Comparison of ENCODE assay signal across 30 mouse cellular contexts in genomic region chr4:114369591-114369990, GRCm38 (mm10). TPM values are rescaled to one million over a fixed set of nuclear protein-coding genes. Genes with fewer than 3 reads are reported as not detected.
"Had no signal": no experiment of that assay in that cellular context is flagged by ENCODE, and none has a peak within 500 bp of the region (broad histone marks: within the 10 kb centered on the region; RNA-seq: fewer than 3 reads in every experiment).

No protein-coding gene starts in this region.

- DNase-seq: cerebellum, adult 18-20 months; cerebellum, adult 2 months; cerebellum, adult 8-10 months; cerebellum, adult 9-10 months; cerebellum, adult 9-11 months; cerebellum, postnatal 10 days; cerebellum, postnatal 14 days; cerebellum, postnatal 25 days; cerebellum, postnatal 36 days; embryo, embryonic 11 days; forebrain, postnatal 0 days; gastrocnemius, adult 2 months; gastrocnemius, postnatal 10 days; gastrocnemius, postnatal 14 days; gastrocnemius, postnatal 25 days; gastrocnemius, postnatal 36 days; heart, adult 2 months had no signal

- H3K9ac ChIP-seq: embryonic facial prominence, embryonic 12.5 days; embryonic facial prominence, embryonic 13.5 days; embryonic facial prominence, embryonic 15.5 days; forebrain, embryonic 12.5 days; forebrain, embryonic 13.5 days; forebrain, embryonic 15.5 days; forebrain, postnatal 0 days had no signal

- H3K9me3 ChIP-seq: embryonic facial prominence, embryonic 10.5 days; embryonic facial prominence, embryonic 12.5 days; embryonic facial prominence, embryonic 13.5 days; embryonic facial prominence, embryonic 15.5 days; forebrain, embryonic 10.5 days; forebrain, embryonic 12.5 days; forebrain, embryonic 13.5 days; forebrain, embryonic 15.5 days had no signal

- ATAC-seq: forebrain, embryonic 13.5 days; forebrain, embryonic 14.5 days; forebrain, embryonic 15.5 days; forebrain, embryonic 16.5 days; forebrain, postnatal 0 days had no signal

- H3K36me3 ChIP-seq: embryonic facial prominence, embryonic 10.5 days; embryonic facial prominence, embryonic 12.5 days; embryonic facial prominence, embryonic 13.5 days; embryonic facial prominence, embryonic 15.5 days; forebrain, embryonic 10.5 days; forebrain, embryonic 12.5 days; forebrain, embryonic 15.5 days had no signal

- H3K27me3 ChIP-seq: forebrain, embryonic 12.5 days; forebrain, embryonic 13.5 days; forebrain, embryonic 15.5 days had no signal

- H3K27ac ChIP-seq: embryonic facial prominence, embryonic 10.5 days; embryonic facial prominence, embryonic 12.5 days; embryonic facial prominence, embryonic 13.5 days; embryonic facial prominence, embryonic 15.5 days; forebrain, embryonic 10.5 days; forebrain, embryonic 12.5 days; forebrain, embryonic 13.5 days; forebrain, embryonic 15.5 days; gastrocnemius, adult 2 months had no signal

- H3K4me2 ChIP-seq: embryonic facial prominence, embryonic 12.5 days; embryonic facial prominence, embryonic 13.5 days; embryonic facial prominence, embryonic 15.5 days; forebrain, embryonic 12.5 days; forebrain, embryonic 13.5 days; forebrain, embryonic 15.5 days had no signal

- H3K4me3 ChIP-seq: embryonic facial prominence, embryonic 10.5 days; embryonic facial prominence, embryonic 12.5 days; embryonic facial prominence, embryonic 13.5 days; embryonic facial prominence, embryonic 15.5 days; erythroblast, embryonic 14.5 days; forebrain, embryonic 10.5 days; forebrain, embryonic 12.5 days; forebrain, embryonic 13.5 days; forebrain, embryonic 15.5 days; gastrocnemius, adult 2 months; heart, adult 2 months had no signal

- H3K4me1 ChIP-seq: embryonic facial prominence, embryonic 12.5 days; embryonic facial prominence, embryonic 15.5 days; forebrain, embryonic 12.5 days; forebrain, embryonic 13.5 days; forebrain, embryonic 15.5 days had no signal

RNA-seq across cellular contexts. Expression of gene Trabd2b, which starts 36.9 kb away (rescaled TPM):
- total RNA-seq: common myeloid progenitor, adult 5-6 weeks; granulocyte monocyte progenitor cell, adult 5-6 weeks had no signal
- polyA plus RNA-seq: erythroblast, embryonic 14.5 days had no signal
